Mouse (Mus musculus) E14TG2a.4 (cell line): ENCODE data around the gene Il1r1.
A peak's percentile ranks its signal among the peaks of the same experiment; 100 is the strongest.

Source experiments
- H3K27me3 ChIP-seq: 2 replicates; pipeline ENCODE4 v1.6.1; 2014; ENCODE audit warnings: low read length, control low read depth; ENCODE audit not compliant: insufficient read depth
- H3K36me3 ChIP-seq: 2 replicates; pipeline ENCODE4 v1.6.1; 2014; ENCODE audit warnings: low read length, control low read depth; ENCODE audit not compliant: insufficient read depth
- H3K4me1 ChIP-seq: replicated peaks from 2 replicates; pipeline ENCODE4 v1.6.1; 2014; ENCODE audit warnings: low read depth, low read length, control low read depth
- H3K4me3 ChIP-seq: replicated peaks from 2 replicates; pipeline ENCODE4 v1.5.1; 2014; ENCODE audit warnings: mild to moderate bottlenecking, low read length
- H3K9me3 ChIP-seq: 2 replicates; pipeline ENCODE4 v1.6.1; 2014; ENCODE audit warnings: low read length, control low read depth
- CTCF ChIP-seq: conservative IDR thresholded peaks from 2 replicates; pipeline ENCODE4 v1.5.1; 2014; ENCODE audit warnings: low read length
- NANOG ChIP-seq: IDR thresholded peaks from 2 replicates; pipeline ENCODE4 v1.6.1; 2014; ENCODE audit warnings: borderline replicate concordance, low read length, mixed read lengths
- POU5F1 ChIP-seq: IDR thresholded peaks from 2 replicates; pipeline ENCODE4 v1.6.1; 2014; ENCODE audit warnings: low read length, borderline replicate concordance

Il1r1 gene

GRCm38 (mm10) chr1:40262441-40263121 lies 37.7 kb downstream of the Il1r1 start:
- peaks cover 14% of the 10 kb centered on the region for H3K4me1 ChIP-seq
- peaks cover 27% of the 10 kb centered on the region for H3K27me3 ChIP-seq
- no peaks in the 10 kb centered on the region for H3K9me3 ChIP-seq
- no peaks in the 10 kb centered on the region for H3K36me3 ChIP-seq
- TF ChIP-seq POU5F1 (no peak), CTCF (no peak), NANOG (no peak)
- no peak overlapping the region for H3K4me3 ChIP-seq

- Histone ChIP-seq H3K27me3 (peaks cover 33% of the 10 kb centered on the region), H3K4me1 (peaks cover 14% of the 10 kb centered on the region), H3K36me3 (no peaks in the 10 kb centered on the region), H3K9me3 (no peaks in the 10 kb centered on the region), H3K4me3 (no peak overlapping the region)
- TF ChIP-seq NANOG (no peak), CTCF (no peak), POU5F1 (no peak)
These were observed 38.2 kb downstream of the Il1r1 start for GRCm38 (mm10) chr1:40263122-40263498.

- TF ChIP-seq CTCF (no peak), POU5F1 (no peak), NANOG (no peak)
- Histone ChIP-seq H3K9me3 (no peaks in the 10 kb centered on the region), H3K4me1 (peaks cover 14% of the 10 kb centered on the region), H3K27me3 (peaks cover 38% of the 10 kb centered on the region), H3K4me3 (no peak overlapping the region), H3K36me3 (no peaks in the 10 kb centered on the region)
These were observed 38.8 kb downstream of the Il1r1 start for GRCm38 (mm10) chr1:40263679-40264078.

GRCm38 (mm10) chr1:40265301-40265835 lies 40.5 kb downstream of the Il1r1 start:
- TF ChIP-seq CTCF (no peak), POU5F1 (no peak), NANOG (no peak)

DNA sequence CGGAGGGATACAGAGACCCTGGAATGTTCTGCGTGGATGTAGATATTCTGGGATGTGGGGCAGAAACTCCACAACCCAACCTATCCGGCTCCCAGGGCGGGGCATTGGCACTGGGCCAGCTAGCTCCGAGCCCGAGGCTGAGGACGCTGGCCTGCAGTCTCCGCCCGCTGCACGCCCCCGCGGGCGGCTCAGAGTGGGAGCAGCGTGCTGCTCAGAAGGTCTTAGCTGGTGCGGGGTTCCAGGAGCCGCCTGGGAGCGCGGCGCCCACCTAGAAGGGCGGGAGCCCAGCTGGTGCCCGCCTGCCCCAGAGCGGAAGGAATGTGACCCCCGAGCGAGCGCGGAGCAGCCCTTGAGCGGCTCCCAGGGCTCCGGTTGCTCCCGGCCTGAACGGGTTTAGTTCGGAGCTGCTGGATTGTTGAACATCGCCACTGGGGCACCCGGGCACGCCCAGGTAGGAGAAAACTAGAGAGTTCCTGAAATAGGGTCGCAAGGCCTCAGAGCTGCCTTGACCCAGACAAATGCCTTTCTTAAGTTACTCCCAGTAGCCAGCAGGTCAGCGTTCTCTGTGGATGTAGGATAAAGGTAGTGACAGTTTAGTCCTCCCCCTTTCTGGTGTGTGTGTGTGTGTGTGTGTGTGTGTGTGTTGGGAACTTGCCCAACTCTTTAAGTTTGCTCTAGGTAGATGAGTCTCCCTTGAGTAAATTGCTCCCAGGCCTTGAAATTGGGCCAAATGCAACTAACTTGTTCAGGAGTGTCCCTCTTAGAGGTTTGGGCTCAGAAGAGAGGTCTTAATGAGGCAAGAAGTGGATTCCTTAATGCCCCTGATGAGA lies 41.8 kb downstream of the Il1r1 start:
- TF ChIP-seq NANOG, result no peak
- no peak for TF ChIP-seq CTCF
- TF ChIP-seq POU5F1, result no peak
- H3K9me3 ChIP-seq, result no peaks in the 10 kb centered on the region
- no peaks in the 10 kb centered on the region for H3K36me3 ChIP-seq
- H3K4me1 ChIP-seq, result peaks cover 14% of the 10 kb centered on the region
- peak overlapping the region; percentile 77 for H3K4me3 ChIP-seq
- H3K27me3 ChIP-seq, result peaks cover 44% of the 10 kb centered on the region

More at GRCm38 (mm10) chr1:40265301-40265835, 40.5 kb downstream of the Il1r1 start:
- Histone ChIP-seq H3K4me1 (peaks cover 14% of the 10 kb centered on the region), H3K27me3 (peaks cover 43% of the 10 kb centered on the region), H3K9me3 (no peaks in the 10 kb centered on the region), H3K36me3 (no peaks in the 10 kb centered on the region), H3K4me3 (no peak overlapping the region)

DNA sequence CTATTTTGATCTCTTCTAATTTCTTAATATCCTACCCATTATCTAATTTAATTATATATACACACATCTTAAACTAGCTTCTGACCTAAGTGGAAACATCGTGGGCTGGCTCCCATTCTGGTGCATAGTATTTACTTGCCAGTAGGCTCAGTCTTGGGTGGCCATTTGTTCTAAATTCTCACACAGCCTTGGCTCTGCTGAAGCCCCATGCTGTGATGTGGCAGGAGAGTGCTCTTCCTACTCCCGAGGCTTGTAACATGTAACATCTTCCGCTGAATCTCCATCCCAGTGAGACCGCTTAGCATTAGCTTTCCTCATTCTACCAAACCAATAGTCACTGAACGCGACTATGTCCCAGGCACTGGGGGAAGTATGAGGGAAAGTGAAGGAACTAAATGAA lies 43.0 kb downstream of the Il1r1 start:
- Histone ChIP-seq H3K36me3 (no peaks in the 10 kb centered on the region), H3K4me1 (peaks cover 14% of the 10 kb centered on the region), H3K27me3 (peaks cover 44% of the 10 kb centered on the region), H3K9me3 (no peaks in the 10 kb centered on the region), H3K4me3 (no peak overlapping the region)
- TF ChIP-seq NANOG (no peak), POU5F1 (no peak), CTCF (no peak)

DNA sequence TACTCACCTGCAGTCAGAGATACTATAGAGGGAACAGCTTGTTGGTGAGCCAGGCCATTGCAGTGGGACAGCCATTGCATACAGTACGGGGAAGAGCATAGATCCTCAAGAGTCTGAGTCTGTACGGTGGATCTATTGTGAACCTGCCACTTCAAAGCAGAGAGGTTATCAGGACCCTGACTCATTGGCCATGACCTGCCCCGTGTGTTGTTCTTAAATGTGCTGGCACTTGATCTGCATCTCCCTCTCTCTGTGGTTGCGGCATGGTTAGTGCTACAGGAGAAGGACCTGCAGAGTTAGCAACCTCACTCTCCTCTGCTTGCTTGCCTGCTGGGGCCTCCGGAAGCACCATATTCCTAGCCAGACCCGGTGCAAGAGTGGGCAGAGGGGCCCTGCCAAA lies 43.7 kb downstream of the Il1r1 start:
- no peak overlapping the region for H3K4me3 ChIP-seq
- no peaks in the 10 kb centered on the region for H3K9me3 ChIP-seq
- no peaks in the 10 kb centered on the region for H3K36me3 ChIP-seq
- peaks cover 14% of the 10 kb centered on the region for H3K4me1 ChIP-seq
- H3K27me3 ChIP-seq, result peaks cover 47% of the 10 kb centered on the region
- no peak for TF ChIP-seq CTCF
- no peak for TF ChIP-seq POU5F1

GRCm38 (mm10) chr1:40270415-40270814 lies 45.5 kb downstream of the Il1r1 start:
- H3K4me3 ChIP-seq, result no peak overlapping the region
- H3K4me1 ChIP-seq, result peaks cover 14% of the 10 kb centered on the region
- no peaks in the 10 kb centered on the region for H3K9me3 ChIP-seq
- TF ChIP-seq POU5F1, result no peak
- H3K36me3 ChIP-seq, result no peaks in the 10 kb centered on the region
- peaks cover 45% of the 10 kb centered on the region for H3K27me3 ChIP-seq

- Histone ChIP-seq H3K4me3 (no peak overlapping the region), H3K36me3 (no peaks in the 10 kb centered on the region), H3K4me1 (peaks cover 12% of the 10 kb centered on the region), H3K27me3 (peaks cover 39% of the 10 kb centered on the region), H3K9me3 (no peaks in the 10 kb centered on the region)
- TF ChIP-seq POU5F1 (no peak), NANOG (no peak), CTCF (no peak)
These were observed 46.2 kb downstream of the Il1r1 start for GRCm38 (mm10) chr1:40271052-40271451.
